Mouse (Mus musculus): ENCODE measurements at regions not wholly inside any gene's neighbourhood (a gene's known extent, or its start where the extent isn't known, plus 50 kb on each side); places are given as distances from the start of the nearest gene placed in this dataset.

- no peaks in the 10 kb centered on the region for H3K36me3 ChIP-seq (ENCODE audit: control insufficient read depth, insufficient read depth, low read length)
- no peak overlapping the region for H3K4me3 ChIP-seq (ENCODE audit: low read length)
- H3K9ac ChIP-seq (ENCODE audit: low read depth, low read length) = no peak overlapping the region
- H3K4me2 ChIP-seq (ENCODE audit: low read depth, low read length) = no peak overlapping the region
- ATAC-seq = no peak
- WGBS = 45% methylated on average over 4 of the region's 4 CpGs
- no peak overlapping the region for H3K27ac ChIP-seq (ENCODE audit: low read length)
- no peaks in the 10 kb centered on the region for H3K4me1 ChIP-seq (ENCODE audit: control insufficient read depth, insufficient read depth, low read length)
- no peaks in the 10 kb centered on the region for H3K9me3 ChIP-seq (ENCODE audit: control insufficient read depth, low read length)
- H3K27me3 ChIP-seq (replicated peaks; ENCODE audit: control insufficient read depth, insufficient read depth, low read length) = no peaks in the 10 kb centered on the region
Observed at GRCm38 (mm10) chr13:26865930-26866555, 96.1 kb upstream of the Hdgfl1 start.

- Histone ChIP-seq H3K27ac (ENCODE audit: low read length) (no peak overlapping the region), H3K9me3 (ENCODE audit: control insufficient read depth, low read length) (no peaks in the 10 kb centered on the region)
- WGBS = 86% methylated on average over 3 of the region's 3 CpGs
Observed at GRCm38 (mm10) chr13:26867794-26868193, 97.8 kb upstream of the Hdgfl1 start.

GRCm38 (mm10) chr13:26916477-26916876 is 140.9 kb upstream of the Prl start:
- no peaks in the 10 kb centered on the region for H3K9me3 ChIP-seq (ENCODE audit: control insufficient read depth, low read length)
- H3K4me2 ChIP-seq (ENCODE audit: low read depth, low read length) = no peak overlapping the region
- H3K4me3 ChIP-seq (ENCODE audit: low read length) = no peak overlapping the region
- ATAC-seq = no peak
- no peak overlapping the region for H3K9ac ChIP-seq (ENCODE audit: low read depth, low read length)
- no peaks in the 10 kb centered on the region for H3K4me1 ChIP-seq (ENCODE audit: control insufficient read depth, insufficient read depth, low read length)
- H3K36me3 ChIP-seq (ENCODE audit: control insufficient read depth, insufficient read depth, low read length) = no peaks in the 10 kb centered on the region
- WGBS = 59% methylated on average over 7 of the region's 7 CpGs
- no peak overlapping the region for H3K27ac ChIP-seq (ENCODE audit: low read length)
- H3K27me3 ChIP-seq (replicated peaks; ENCODE audit: control insufficient read depth, insufficient read depth, low read length) = no peaks in the 10 kb centered on the region

More at GRCm38 (mm10) chr13:26867794-26868193, 97.8 kb upstream of the Hdgfl1 start:
- Histone ChIP-seq H3K4me1 (ENCODE audit: control insufficient read depth, insufficient read depth, low read length) (no peaks in the 10 kb centered on the region), H3K4me3 (ENCODE audit: low read length) (no peak overlapping the region), H3K4me2 (ENCODE audit: low read depth, low read length) (no peak overlapping the region), H3K9ac (ENCODE audit: low read depth, low read length) (no peak overlapping the region), H3K27me3 (replicated peaks; ENCODE audit: control insufficient read depth, insufficient read depth, low read length) (no peaks in the 10 kb centered on the region), H3K36me3 (ENCODE audit: control insufficient read depth, insufficient read depth, low read length) (no peaks in the 10 kb centered on the region)
- ATAC-seq = no peak

- H3K9ac ChIP-seq (ENCODE audit: low read depth, low read length) = no peak overlapping the region
- no peaks in the 10 kb centered on the region for H3K36me3 ChIP-seq (ENCODE audit: control insufficient read depth, insufficient read depth, low read length)
- peaks cover 3% of the 10 kb centered on the region; the same call in 1 of the 2 replicates for H3K4me1 ChIP-seq (ENCODE audit: control insufficient read depth, insufficient read depth, low read length)
- 8% methylated on average over 4 of the region's 4 CpGs for WGBS
- H3K4me2 ChIP-seq (ENCODE audit: low read depth, low read length) = no peak overlapping the region
- H3K9me3 ChIP-seq (ENCODE audit: control insufficient read depth, low read length) = no peaks in the 10 kb centered on the region
- H3K27me3 ChIP-seq (replicated peaks; ENCODE audit: control insufficient read depth, insufficient read depth, low read length) = no peaks in the 10 kb centered on the region
- peak; percentile 73 for ATAC-seq
- no peak overlapping the region for H3K27ac ChIP-seq (ENCODE audit: low read length)
- H3K4me3 ChIP-seq (ENCODE audit: low read length) = no peak overlapping the region
Observed at GRCm38 (mm10) chr13:26932695-26933438, 124.5 kb upstream of the Prl start.

- H3K4me2 ChIP-seq (ENCODE audit: low read depth, low read length) = no peak overlapping the region
Observed at GRCm38 (mm10) chr13:26933838-26934237, 123.5 kb upstream of the Prl start.

GRCm38 (mm10) chr13:26940436-26940835 is 116.9 kb upstream of the Prl start:
- Histone ChIP-seq H3K4me2 (ENCODE audit: low read depth, low read length) (no peak overlapping the region), H3K9ac (ENCODE audit: low read depth, low read length) (no peak overlapping the region), H3K4me1 (ENCODE audit: control insufficient read depth, insufficient read depth, low read length) (no peaks in the 10 kb centered on the region), H3K9me3 (ENCODE audit: control insufficient read depth, low read length) (no peaks in the 10 kb centered on the region), H3K36me3 (ENCODE audit: control insufficient read depth, insufficient read depth, low read length) (no peaks in the 10 kb centered on the region), H3K27ac (ENCODE audit: low read length) (no peak overlapping the region), H3K4me3 (ENCODE audit: low read length) (no peak overlapping the region), H3K27me3 (replicated peaks; ENCODE audit: control insufficient read depth, insufficient read depth, low read length) (no peaks in the 10 kb centered on the region)
- no peak for ATAC-seq

More at GRCm38 (mm10) chr13:26933838-26934237, 123.5 kb upstream of the Prl start:
- H3K36me3 ChIP-seq (ENCODE audit: control insufficient read depth, insufficient read depth, low read length) = no peaks in the 10 kb centered on the region
- H3K27me3 ChIP-seq (replicated peaks; ENCODE audit: control insufficient read depth, insufficient read depth, low read length) = no peaks in the 10 kb centered on the region
- H3K27ac ChIP-seq (ENCODE audit: low read length) = no peak overlapping the region
- H3K9ac ChIP-seq (ENCODE audit: low read depth, low read length) = no peak overlapping the region
- 58% methylated on average over 5 of the region's 5 CpGs for WGBS
- ATAC-seq = no peak
- H3K9me3 ChIP-seq (ENCODE audit: control insufficient read depth, low read length) = no peaks in the 10 kb centered on the region
- peaks cover 3% of the 10 kb centered on the region; the same call in 1 of the 2 replicates for H3K4me1 ChIP-seq (ENCODE audit: control insufficient read depth, insufficient read depth, low read length)
- no peak overlapping the region for H3K4me3 ChIP-seq (ENCODE audit: low read length)

- Histone ChIP-seq H3K9me3 (ENCODE audit: control insufficient read depth, low read length) (no peaks in the 10 kb centered on the region), H3K4me2 (ENCODE audit: low read depth, low read length) (no peak overlapping the region), H3K9ac (ENCODE audit: low read depth, low read length) (no peak overlapping the region), H3K36me3 (ENCODE audit: control insufficient read depth, insufficient read depth, low read length) (no peaks in the 10 kb centered on the region), H3K4me1 (ENCODE audit: control insufficient read depth, insufficient read depth, low read length) (no peaks in the 10 kb centered on the region), H3K27ac (ENCODE audit: low read length) (no peak overlapping the region), H3K27me3 (replicated peaks; ENCODE audit: control insufficient read depth, insufficient read depth, low read length) (no peaks in the 10 kb centered on the region), H3K4me3 (ENCODE audit: low read length) (no peak overlapping the region)
- ATAC-seq = no peak
- WGBS = 88% methylated on average over 3 of the region's 3 CpGs
Observed at GRCm38 (mm10) chr13:26944487-26944886, 112.9 kb upstream of the Prl start.

GRCm38 (mm10) chr13:26951461-26951860 is 105.9 kb upstream of the Prl start:
- WGBS = 96% methylated on average over 2 of the region's 2 CpGs
- no peak overlapping the region for H3K4me2 ChIP-seq (ENCODE audit: low read depth, low read length)
- no peaks in the 10 kb centered on the region for H3K9me3 ChIP-seq (ENCODE audit: control insufficient read depth, low read length)
- H3K4me1 ChIP-seq (ENCODE audit: control insufficient read depth, insufficient read depth, low read length) = no peaks in the 10 kb centered on the region
- no peak overlapping the region for H3K27ac ChIP-seq (ENCODE audit: low read length)
- H3K36me3 ChIP-seq (ENCODE audit: control insufficient read depth, insufficient read depth, low read length) = no peaks in the 10 kb centered on the region
- no peak overlapping the region for H3K9ac ChIP-seq (ENCODE audit: low read depth, low read length)
- no peak for ATAC-seq
- no peaks in the 10 kb centered on the region for H3K27me3 ChIP-seq (replicated peaks; ENCODE audit: control insufficient read depth, insufficient read depth, low read length)
- H3K4me3 ChIP-seq (ENCODE audit: low read length) = no peak overlapping the region

GRCm38 (mm10) chr13:26953834-26954233 is 103.5 kb upstream of the Prl start:
- no peaks in the 10 kb centered on the region for H3K27me3 ChIP-seq (replicated peaks; ENCODE audit: control insufficient read depth, insufficient read depth, low read length)
- H3K9me3 ChIP-seq (ENCODE audit: control insufficient read depth, low read length) = no peaks in the 10 kb centered on the region
- H3K4me2 ChIP-seq (ENCODE audit: low read depth, low read length) = no peak overlapping the region
- no peak for ATAC-seq
- H3K9ac ChIP-seq (ENCODE audit: low read depth, low read length) = no peak overlapping the region
- 88% methylated on average over 2 of the region's 2 CpGs for WGBS
- no peak overlapping the region for H3K4me3 ChIP-seq (ENCODE audit: low read length)
- no peak overlapping the region for H3K27ac ChIP-seq (ENCODE audit: low read length)
- H3K4me1 ChIP-seq (ENCODE audit: control insufficient read depth, insufficient read depth, low read length) = no peaks in the 10 kb centered on the region
- H3K36me3 ChIP-seq (ENCODE audit: control insufficient read depth, insufficient read depth, low read length) = no peaks in the 10 kb centered on the region

Data from intestine, embryonic 16.5 days (tissue).